Mouse (Mus musculus) ES-Bruce4 (cell line): ENCODE measurements at regions not wholly inside any gene's neighbourhood (a gene's known extent, or its start where the extent isn't known, plus 50 kb on each side); places are given as distances from the start of the nearest gene placed in this dataset.

ENCODE experiments used
- CTCF ChIP-seq: IDR thresholded peaks from one replicate; pipeline ENCODE4 v1.8.1; 2011; ENCODE audit warnings: low read depth, low read length
- POLR2A ChIP-seq: IDR thresholded peaks from one replicate; pipeline ENCODE4 v1.8.1; 2011; ENCODE audit warnings: low read length; ENCODE audit not compliant: insufficient read depth

DNA sequence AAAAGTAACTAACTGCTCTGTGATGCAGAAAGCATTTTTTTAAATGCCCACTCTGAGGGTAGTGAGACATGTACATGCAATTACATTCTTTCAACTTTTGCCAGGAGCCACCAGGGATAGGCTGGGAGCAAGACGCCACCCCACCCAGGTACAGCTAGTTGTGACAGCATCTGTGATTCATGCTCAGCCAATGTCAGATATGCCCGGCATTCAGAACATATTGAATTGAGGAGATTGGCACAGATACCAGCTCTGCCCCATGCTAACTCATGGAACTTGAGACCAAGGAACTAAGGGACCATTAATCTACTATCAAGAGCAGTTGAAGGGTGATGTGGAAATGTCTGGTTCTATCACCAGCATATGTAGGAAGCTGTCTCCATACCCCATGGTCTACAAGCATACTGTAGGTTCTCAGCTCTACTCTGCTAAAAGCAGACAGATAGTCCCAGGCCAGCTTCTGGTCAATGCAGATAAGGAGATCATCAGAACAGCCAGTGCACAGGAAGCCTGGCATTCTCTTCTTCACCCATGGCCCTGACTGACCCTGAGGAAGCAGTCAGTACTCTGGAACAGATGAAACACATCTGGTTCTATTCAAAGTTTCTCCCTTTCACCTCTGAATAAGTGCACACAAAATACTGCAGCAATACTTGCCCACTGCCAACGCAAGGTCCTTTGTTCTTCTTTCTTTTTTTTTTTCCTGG, 127.4 kb downstream of the Adamts15 start:
- TF ChIP-seq CTCF (no peak), POLR2A (no peak)
